Mouse (Mus musculus): ENCODE results near the gene Cpm.

DNA sequence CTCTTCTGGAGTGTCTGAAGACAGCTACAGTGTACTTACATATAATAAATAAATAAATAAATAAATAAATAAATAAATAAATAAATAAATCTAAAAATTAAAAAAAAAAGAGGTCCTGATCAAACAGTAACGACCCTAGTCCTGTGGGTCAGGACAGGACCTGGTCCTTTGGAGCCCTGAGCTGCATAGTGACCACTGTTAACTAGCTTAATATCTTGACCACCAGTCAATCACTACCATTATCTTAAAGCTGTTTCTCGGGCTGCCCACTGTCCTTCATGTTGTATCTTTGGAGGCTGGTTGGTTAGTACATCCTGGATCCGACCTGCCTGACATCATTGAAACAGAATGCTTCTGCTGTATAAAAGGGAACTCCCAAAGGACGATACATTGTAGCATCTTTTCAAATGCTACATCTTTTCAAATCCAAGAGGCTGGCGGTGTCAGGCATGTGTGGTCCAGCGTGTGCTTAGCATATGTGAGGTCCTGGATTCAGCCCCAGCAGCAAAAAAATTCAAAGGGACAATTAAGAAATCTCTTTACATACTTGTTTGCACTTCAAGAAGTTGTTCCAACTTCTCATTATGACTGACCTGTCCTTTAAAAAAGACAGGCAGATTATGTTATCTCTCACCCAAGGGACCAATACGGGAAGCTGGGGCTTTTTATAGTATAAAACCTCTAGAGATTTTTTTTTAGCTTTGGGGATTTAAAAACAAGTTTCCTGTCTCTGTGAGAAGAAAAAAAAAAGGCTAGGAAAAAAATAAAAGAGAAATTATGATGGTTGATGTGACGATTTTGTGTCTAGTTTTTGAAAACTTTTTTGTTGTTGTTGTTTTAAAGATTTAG is 23.9 kb downstream of the Cpm start:
- TF ChIP-seq POLR2A (IDR thresholded peaks at IDR 0.05; ENCODE audit: insufficient read length, low read depth): no peak
- no peak for TF ChIP-seq TCF12 (IDR thresholded peaks at IDR 0.05; ENCODE audit: insufficient read depth, poor library complexity, severe bottlenecking)
